Mouse (Mus musculus) hindbrain, embryonic 14.5 days (tissue): ENCODE data around the gene Boc. TPM values are rescaled to one million over a fixed set of nuclear protein-coding genes. Genes with fewer than 3 reads are reported as not detected.
A peak's percentile ranks its signal among the peaks of the same experiment; 100 is the strongest.

Experiments used
- ATAC-seq: fragments of 200-750 bp; cut with Nextera tagmentation; 2 replicates; pipeline ENCODE4 v1.8.0; 2017; ENCODE audit warnings: moderate number of reproducible peaks, mild to moderate bottlenecking, moderate TSS enrichment, moderate library complexity; ENCODE audit not compliant: low FRiP score
- DNase-seq: peaks from one replicate; pipeline ENCODE4 v3.0.0-alpha.2; 2015; ENCODE audit warnings: low spot score
- H3K27ac ChIP-seq: fragments of 300-500 bp; sonication (generic); 2 replicates; pipeline ENCODE4 v1.5.1; 2014; ENCODE audit warnings: mild to moderate bottlenecking, moderate library complexity
- H3K27me3 ChIP-seq: fragments of 300-500 bp; sonication (generic); 2 replicates; pipeline ENCODE4 v1.6.1; 2014; ENCODE audit warnings: mild to moderate bottlenecking, low read length, mixed read lengths; ENCODE audit not compliant: control insufficient read depth, insufficient read depth
- H3K36me3 ChIP-seq: fragments of 300-500 bp; sonication (generic); replicated peaks from 2 replicates; pipeline ENCODE4 v1.6.1; 2014; ENCODE audit not compliant: control insufficient read depth, insufficient read depth
- H3K4me1 ChIP-seq: fragments of 300-500 bp; sonication (generic); replicated peaks from 2 replicates; pipeline ENCODE4 v1.6.1; 2014; ENCODE audit warnings: antibody characterized with exemption, low read length, mixed read lengths; ENCODE audit not compliant: control insufficient read depth, insufficient read depth
- H3K4me2 ChIP-seq: fragments of 300-500 bp; sonication (generic); replicated peaks from 2 replicates; pipeline ENCODE4 v1.6.1; 2014; ENCODE audit warnings: mild to moderate bottlenecking, moderate library complexity
- H3K4me3 ChIP-seq: fragments of 300-500 bp; sonication (generic); replicated peaks from 2 replicates; pipeline ENCODE4 v1.5.1; 2014; ENCODE audit warnings: mild to moderate bottlenecking, low read length
- H3K9ac ChIP-seq: fragments of 300-500 bp; sonication (generic); 2 replicates; pipeline ENCODE4 v1.6.1; 2014
- H3K9me3 ChIP-seq: fragments of 300-500 bp; sonication (generic); 2 replicates; pipeline ENCODE4 v1.6.1; 2016; ENCODE audit warnings: low read length; ENCODE audit not compliant: control insufficient read depth
- WGBS: fragments of 180-500 bp; shearing (Covaris S2); extraction: QIAGEN DNeasy Blood & Tissue Kit; methylation state at CpG from one replicate; pipeline ENCODE4 v1.1.7; 2014; 5-methylcytosine and 5-hydroxymethylcytosine counted together
- polyA plus RNA-seq: library from polyadenylated mRNA; unstranded; fragments of >200 nt; fragmentation: Nextera tagmentation; extraction: Ambion mirVana; gene quantifications from 2 replicates; pipeline ENCODE4 v1.2.1, GENCODE M21; 2014

Boc gene
- polyA plus RNA-seq, 1 experiment from 2014 or later: 10.1 TPM

- Histone ChIP-seq H3K4me1 (peaks cover 57% of the 10 kb centered on the region), H3K36me3 (no peaks in the 10 kb centered on the region), H3K4me2 (peak overlapping the region; percentile 16; the same call in 1 of the 2 replicates), H3K9me3 (no peaks in the 10 kb centered on the region), H3K4me3 (no peak overlapping the region), H3K9ac (no peak overlapping the region), H3K27ac (0 out of 2 replicates have a peak overlapping the region, but pooled peaks have one; percentile 12), H3K27me3 (no peaks in the 10 kb centered on the region)
- no peak for ATAC-seq
- DNase-seq: no peak
- 48% methylated on average over 16 of the region's 16 CpGs for WGBS
These were observed 25.8 kb downstream of the Boc start for GRCm38 (mm10) chr16:44532851-44533250.

DNA sequence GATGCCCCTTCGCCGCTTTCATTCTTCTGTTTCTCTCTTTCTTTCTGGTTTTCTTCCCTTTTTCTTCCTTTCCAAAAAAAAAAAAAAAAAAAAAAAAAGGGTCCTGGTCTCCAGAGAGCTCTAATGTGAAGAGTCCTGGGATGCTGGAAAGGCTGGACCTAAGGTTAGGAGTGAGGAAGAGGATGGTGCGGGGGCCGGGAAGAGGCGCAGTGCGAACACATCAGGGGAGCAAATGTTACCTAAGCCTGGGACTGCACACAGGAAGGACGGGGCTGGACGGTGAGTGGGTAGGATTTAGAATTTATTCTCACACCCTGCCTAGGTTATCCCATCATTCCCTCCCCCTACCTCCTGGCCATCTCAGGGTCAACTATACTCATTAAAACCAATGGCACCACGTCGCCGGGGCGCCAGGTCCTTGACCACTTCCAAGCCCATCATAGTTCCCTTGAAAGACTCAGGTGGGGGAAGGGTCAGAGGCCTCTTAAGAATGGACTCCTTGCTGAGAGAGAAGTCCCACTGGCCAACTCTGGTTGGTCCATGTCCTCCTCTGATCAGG lies 27.4 kb downstream of the Boc start:
- H3K4me2 ChIP-seq: peak overlapping the region; percentile 63
- WGBS: 6% methylated on average over 12 of the region's 12 CpGs
- H3K9me3 ChIP-seq: no peaks in the 10 kb centered on the region
- ATAC-seq (peak; percentile 44), DNase-seq (no peak)
- H3K36me3 ChIP-seq: no peaks in the 10 kb centered on the region
- peak overlapping the region; percentile 25 for H3K4me3 ChIP-seq
- H3K27me3 ChIP-seq: no peaks in the 10 kb centered on the region
- peak overlapping the region; percentile 63 for H3K9ac ChIP-seq
- H3K4me1 ChIP-seq: peaks cover 72% of the 10 kb centered on the region
- H3K27ac ChIP-seq: peak overlapping the region; percentile 76

GRCm38 (mm10) chr16:44530829-44531228 lies 27.9 kb downstream of the Boc start:
- DNase-seq: peak; percentile 75
- Histone ChIP-seq H3K4me2 (peak overlapping the region; percentile 63), H3K4me3 (peak overlapping the region; percentile 25), H3K27me3 (no peaks in the 10 kb centered on the region), H3K27ac (peak overlapping the region; percentile 76), H3K9me3 (no peaks in the 10 kb centered on the region), H3K36me3 (no peaks in the 10 kb centered on the region), H3K4me1 (peaks cover 73% of the 10 kb centered on the region), H3K9ac (peak overlapping the region; percentile 63)
- 0% methylated on average over 7 of the region's 7 CpGs for WGBS
- peak; percentile 91 for ATAC-seq

- Histone ChIP-seq H3K9me3 (no peaks in the 10 kb centered on the region), H3K36me3 (no peaks in the 10 kb centered on the region), H3K4me3 (peak overlapping the region; percentile 25; the same call in 1 of the 2 replicates), H3K4me1 (peaks cover 73% of the 10 kb centered on the region), H3K27me3 (no peaks in the 10 kb centered on the region), H3K9ac (peak overlapping the region; percentile 63), H3K4me2 (peak overlapping the region; percentile 63), H3K27ac (peak overlapping the region; percentile 76)
- DNase-seq: no peak
- peak; percentile 1; the same call in 1 of the 2 replicates for ATAC-seq
- 4% methylated on average over 9 of the region's 9 CpGs for WGBS
These were observed 28.5 kb downstream of the Boc start for GRCm38 (mm10) chr16:44530191-44530590.

DNA sequence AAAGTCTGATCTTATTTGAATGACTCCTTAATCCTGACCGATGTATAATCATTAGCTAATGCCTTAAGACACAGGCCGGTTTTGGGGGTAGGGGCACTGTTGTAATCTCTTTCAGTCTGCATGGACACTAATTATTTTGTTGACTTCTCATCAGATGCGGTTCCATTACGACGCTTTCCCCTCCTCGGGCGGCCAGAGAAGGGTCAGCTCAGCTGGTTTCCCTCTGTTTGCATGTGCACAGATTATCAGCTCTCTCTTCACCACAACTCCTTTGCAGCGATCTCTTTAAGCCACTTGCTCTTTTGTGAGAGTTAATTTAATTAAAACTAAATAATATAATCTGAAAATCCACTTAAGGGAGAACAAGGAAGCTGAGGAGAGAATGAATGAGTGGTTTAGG lies 29.0 kb downstream of the Boc start:
- Histone ChIP-seq H3K4me3 (no peak overlapping the region), H3K36me3 (no peaks in the 10 kb centered on the region), H3K4me2 (peak overlapping the region; percentile 63), H3K27me3 (no peaks in the 10 kb centered on the region), H3K27ac (peak overlapping the region; percentile 76), H3K9ac (0 out of 2 replicates have a peak overlapping the region, but pooled peaks have one; percentile 63), H3K9me3 (no peaks in the 10 kb centered on the region), H3K4me1 (peaks cover 73% of the 10 kb centered on the region)
- ATAC-seq (no peak), DNase-seq (no peak)
- 14% methylated on average over 8 of the region's 8 CpGs for WGBS

- Histone ChIP-seq H3K4me2 (no peak overlapping the region), H3K4me1 (peaks cover 68% of the 10 kb centered on the region), H3K9me3 (no peaks in the 10 kb centered on the region), H3K4me3 (no peak overlapping the region), H3K9ac (no peak overlapping the region), H3K27me3 (no peaks in the 10 kb centered on the region), H3K27ac (peak overlapping the region; percentile 76), H3K36me3 (no peaks in the 10 kb centered on the region)
- DNase-seq (no peak), ATAC-seq (no peak)
- WGBS: 85% methylated on average over 7 of the region's 7 CpGs
These were observed 29.7 kb downstream of the Boc start for GRCm38 (mm10) chr16:44528955-44529354.

GRCm38 (mm10) chr16:44527218-44527905 lies 31.3 kb downstream of the Boc start:
- Histone ChIP-seq H3K9me3 (no peaks in the 10 kb centered on the region), H3K4me2 (peak overlapping the region; percentile 31; the same call in 1 of the 2 replicates), H3K27me3 (no peaks in the 10 kb centered on the region), H3K4me1 (peaks cover 54% of the 10 kb centered on the region), H3K4me3 (no peak overlapping the region), H3K36me3 (no peaks in the 10 kb centered on the region), H3K27ac (0 out of 2 replicates have a peak overlapping the region, but pooled peaks have one; percentile 20), H3K9ac (no peak overlapping the region)
- ATAC-seq: no peak
- 32% methylated on average over 11 of the region's 11 CpGs for WGBS
- DNase-seq: no peak

DNA sequence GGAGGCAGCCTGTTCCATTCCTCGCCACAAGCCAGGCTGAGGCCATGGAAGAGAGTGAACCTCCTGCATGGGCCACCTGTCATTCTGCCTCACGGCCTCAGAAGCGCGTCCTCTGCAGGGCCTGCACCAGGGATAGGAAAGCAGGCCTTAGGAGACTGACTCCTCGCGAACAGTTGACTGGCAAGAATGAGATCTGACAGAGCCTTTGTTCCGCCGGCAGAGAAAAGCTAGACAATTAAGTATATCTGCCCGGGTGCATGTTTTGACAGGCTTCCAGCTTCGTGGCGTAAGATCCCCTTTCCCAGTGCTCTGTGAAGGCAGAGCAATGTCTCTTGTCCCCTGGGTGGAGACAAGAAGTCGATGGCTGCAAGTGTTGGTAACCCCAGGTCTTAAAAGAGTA lies 32.0 kb downstream of the Boc start:
- 3% methylated on average over 12 of the region's 12 CpGs for WGBS
- no peaks in the 10 kb centered on the region for H3K27me3 ChIP-seq
- no peaks in the 10 kb centered on the region for H3K9me3 ChIP-seq
- H3K4me3 ChIP-seq: no peak overlapping the region
- DNase-seq: no peak
- H3K4me2 ChIP-seq: peak overlapping the region; percentile 31
- peaks cover 52% of the 10 kb centered on the region for H3K4me1 ChIP-seq
- no peak for ATAC-seq
- no peaks in the 10 kb centered on the region for H3K36me3 ChIP-seq
- peak overlapping the region; percentile 48 for H3K9ac ChIP-seq
- peak overlapping the region; percentile 75 for H3K27ac ChIP-seq

GRCm38 (mm10) chr16:44526044-44526443 lies 32.7 kb downstream of the Boc start:
- no peak for ATAC-seq
- WGBS: 75% methylated on average over 1 of the region's 1 CpGs
- no peak overlapping the region for H3K9ac ChIP-seq
- H3K4me2 ChIP-seq: no peak overlapping the region
- H3K9me3 ChIP-seq: no peaks in the 10 kb centered on the region
- H3K27ac ChIP-seq: no peak overlapping the region
- H3K36me3 ChIP-seq: no peaks in the 10 kb centered on the region; the same call in 1 of the 2 replicates
- H3K4me3 ChIP-seq: no peak overlapping the region
- peaks cover 45% of the 10 kb centered on the region for H3K4me1 ChIP-seq
- DNase-seq: no peak
- H3K27me3 ChIP-seq: no peaks in the 10 kb centered on the region
